Mouse (Mus musculus): Measurements from ENCODE around the gene Iqcf3.

Gene Iqcf3

GRCm38 (mm10) chr9:106561531-106561930 is at the start of gene Iqcf3:
Gene Iqcf3 (minus strand): TSS chr9:106561631.
- no peak for DNase-seq (ENCODE audit: extremely low read depth, insufficient read length, low spot score)

- no peak for DNase-seq (ENCODE audit: extremely low read depth, insufficient read length, low spot score)
Measured at GRCm38 (mm10) chr9:106610727-106611126, 49.3 kb upstream of the Iqcf3 start.

GRCm38 (mm10) chr9:106600546-106600945 is 39.1 kb upstream of the Iqcf3 start:
- no peak for DNase-seq (ENCODE audit: extremely low read depth, insufficient read length, low spot score)

- DNase-seq (ENCODE audit: extremely low read depth, insufficient read length, low spot score): no peak
Measured at GRCm38 (mm10) chr9:106598466-106598865, 37.0 kb upstream of the Iqcf3 start.

GRCm38 (mm10) chr9:106595836-106596235 is 34.4 kb upstream of the Iqcf3 start:
- peak; percentile 71 for DNase-seq (ENCODE audit: extremely low read depth, insufficient read length, low spot score)

- DNase-seq (ENCODE audit: extremely low read depth, insufficient read length, low spot score): peak; percentile 73
Measured at GRCm38 (mm10) chr9:106595402-106595801, 34.0 kb upstream of the Iqcf3 start.

GRCm38 (mm10) chr9:106592158-106592557 is 30.7 kb upstream of the Iqcf3 start:
- no peak for DNase-seq (ENCODE audit: extremely low read depth, insufficient read length, low spot score)

GRCm38 (mm10) chr9:106582552-106582951 is 21.1 kb upstream of the Iqcf3 start:
- no peak for DNase-seq (ENCODE audit: extremely low read depth, insufficient read length, low spot score)

- DNase-seq (ENCODE audit: extremely low read depth, insufficient read length, low spot score): no peak
Measured at GRCm38 (mm10) chr9:106580016-106580415, 18.6 kb upstream of the Iqcf3 start.

- no peak for DNase-seq (ENCODE audit: extremely low read depth, insufficient read length, low spot score)
Measured at GRCm38 (mm10) chr9:106576112-106576511, 14.7 kb upstream of the Iqcf3 start.

- no peak for DNase-seq (ENCODE audit: extremely low read depth, insufficient read length, low spot score)
Measured at GRCm38 (mm10) chr9:106573366-106573765, 11.9 kb upstream of the Iqcf3 start.

- peak; percentile 53 for DNase-seq (ENCODE audit: extremely low read depth, insufficient read length, low spot score)
Measured at GRCm38 (mm10) chr9:106572186-106572585, 10.8 kb upstream of the Iqcf3 start.

- no peak for DNase-seq (ENCODE audit: extremely low read depth, insufficient read length, low spot score)
Measured at GRCm38 (mm10) chr9:106570896-106571295, 9.5 kb upstream of the Iqcf3 start, which contains the start of gene Iqcf4. Gene Iqcf4 (minus strand): TSS chr9:106570996.

GRCm38 (mm10) chr9:106566437-106566836 is 5.0 kb upstream of the Iqcf3 start:
- DNase-seq (ENCODE audit: extremely low read depth, insufficient read length, low spot score): no peak

GRCm38 (mm10) chr9:106564025-106564424 is 2.6 kb upstream of the Iqcf3 start:
- no peak for DNase-seq (ENCODE audit: extremely low read depth, insufficient read length, low spot score)

- peak; percentile 25 for DNase-seq (ENCODE audit: extremely low read depth, insufficient read length, low spot score)
Measured at GRCm38 (mm10) chr9:106562291-106562690, 860 bp upstream of the Iqcf3 start.

GRCm38 (mm10) chr9:106534975-106535374 is 26.5 kb downstream of the Iqcf3 start:
- no peak for DNase-seq (ENCODE audit: extremely low read depth, insufficient read length, low spot score)

GRCm38 (mm10) chr9:106534296-106534695 is 27.1 kb downstream of the Iqcf3 start:
- DNase-seq (ENCODE audit: extremely low read depth, insufficient read length, low spot score): no peak

GRCm38 (mm10) chr9:106531833-106532232 is 29.6 kb downstream of the Iqcf3 start:
- DNase-seq (ENCODE audit: extremely low read depth, insufficient read length, low spot score): peak; percentile 20

GRCm38 (mm10) chr9:106519909-106520308 is 41.5 kb downstream of the Iqcf3 start:
- DNase-seq (ENCODE audit: extremely low read depth, insufficient read length, low spot score): no peak

- DNase-seq (ENCODE audit: extremely low read depth, insufficient read length, low spot score): no peak
Measured at GRCm38 (mm10) chr9:106519433-106519832, 42.0 kb downstream of the Iqcf3 start.

GRCm38 (mm10) chr9:106514273-106514672 is 47.2 kb downstream of the Iqcf3 start, which contains the start of gene Iqcf5:
Gene Iqcf5 (plus strand): TSS chr9:106514573.
- DNase-seq (ENCODE audit: extremely low read depth, insufficient read length, low spot score): no peak

GRCm38 (mm10) chr9:106513566-106513965 is 47.9 kb downstream of the Iqcf3 start:
- DNase-seq (ENCODE audit: extremely low read depth, insufficient read length, low spot score): no peak

Measured in 3134 (cell line).